Mouse (Mus musculus): ENCODE measurements around the gene Uchl3. TPM values are rescaled to one million over a fixed set of nuclear protein-coding genes. Genes with fewer than 3 reads are reported as not detected.

The Uchl3 gene
- polyA plus RNA-seq, 1 experiment from 2014 or later = 143 TPM

Other genes with a start within 250 kb of the Uchl3 start
- 20.1 and 20.4 TPM in 2 replicates for gene Tbc1d4, start 44.8 kb upstream of the Uchl3 start, polyA plus RNA-seq (2015; fragmentation: Nextera tagmentation; extraction: Ambion mirVana)
- gene Commd6, start 13.3 kb upstream of the Uchl3 start, polyA plus RNA-seq (2015; fragmentation: Nextera tagmentation; extraction: Ambion mirVana) = 93.3 and 107 TPM in 2 replicates
- gene Gm9922, start 75.8 kb downstream of the Uchl3 start, polyA plus RNA-seq (2015; fragmentation: Nextera tagmentation; extraction: Ambion mirVana) = 3.1 and 3.5 TPM in 2 replicates
- 12.2 and 16.4 TPM in 2 replicates for gene Lmo7, start 76.0 kb downstream of the Uchl3 start, polyA plus RNA-seq (2015; fragmentation: Nextera tagmentation; extraction: Ambion mirVana)

All from kidney, embryonic 15.5 days (tissue).